Mouse (Mus musculus): ENCODE data around the gene Ugp2.
"Not testable (repeated sequence)": the region's sequence is repeated elsewhere in the genome, so short reads cannot be mapped to it uniquely, and the experiment has no call there.

Gene Ugp2

GRCm38 (mm10) chr11:21337855-21338254, 33.1 kb downstream of the Ugp2 start:
- DNase-seq (ENCODE audit: extremely low spot score, low spot score) = no peak

GRCm38 (mm10) chr11:21332639-21333295, 38.2 kb downstream of the Ugp2 start:
- no peak for DNase-seq (ENCODE audit: extremely low spot score, low spot score)

- no peak for DNase-seq (ENCODE audit: extremely low spot score, low spot score)
Observed at GRCm38 (mm10) chr11:21328141-21328540, 42.9 kb downstream of the Ugp2 start.

GRCm38 (mm10) chr11:21327486-21327885, 43.5 kb downstream of the Ugp2 start:
- no peak for DNase-seq (ENCODE audit: extremely low spot score, low spot score)

- no peak for DNase-seq (ENCODE audit: extremely low spot score, low spot score)
Observed at GRCm38 (mm10) chr11:21326770-21327169, 44.2 kb downstream of the Ugp2 start.

- no peak for DNase-seq (ENCODE audit: extremely low spot score, low spot score)
Observed at GRCm38 (mm10) chr11:21325781-21326180, 45.2 kb downstream of the Ugp2 start.

- no peak for DNase-seq (ENCODE audit: extremely low spot score, low spot score)
Observed at GRCm38 (mm10) chr11:21322349-21322748, 48.7 kb downstream of the Ugp2 start.

- no peak for DNase-seq (ENCODE audit: extremely low spot score, low spot score)
Observed at GRCm38 (mm10) chr11:21321577-21321976, 49.4 kb downstream of the Ugp2 start.

- DNase-seq (ENCODE audit: extremely low spot score, low spot score) = no peak
Observed at GRCm38 (mm10) chr11:21313922-21314657, 56.9 kb downstream of the Ugp2 start.

- DNase-seq (ENCODE audit: extremely low spot score, low spot score) = no peak
Observed at GRCm38 (mm10) chr11:21309516-21309915, 61.5 kb downstream of the Ugp2 start.

- DNase-seq (ENCODE audit: extremely low spot score, low spot score) = no peak
Observed at GRCm38 (mm10) chr11:21308119-21308518, 62.9 kb downstream of the Ugp2 start.

- DNase-seq (ENCODE audit: extremely low spot score, low spot score) = no peak
Observed at GRCm38 (mm10) chr11:21307078-21307668, 63.8 kb downstream of the Ugp2 start.

GRCm38 (mm10) chr11:21303619-21304018, 67.4 kb downstream of the Ugp2 start:
- no peak for DNase-seq (ENCODE audit: extremely low spot score, low spot score)

GRCm38 (mm10) chr11:21295486-21295885, 75.5 kb downstream of the Ugp2 start:
- no peak for DNase-seq (ENCODE audit: extremely low spot score, low spot score)

GRCm38 (mm10) chr11:21288153-21288552, 82.8 kb downstream of the Ugp2 start:
- DNase-seq (ENCODE audit: extremely low spot score, low spot score) = not testable (repeated sequence)

- no peak for DNase-seq (ENCODE audit: extremely low spot score, low spot score)
Observed at GRCm38 (mm10) chr11:21286391-21286790, 84.6 kb downstream of the Ugp2 start.

GRCm38 (mm10) chr11:21276151-21276550, 94.8 kb downstream of the Ugp2 start:
- DNase-seq (ENCODE audit: extremely low spot score, low spot score) = no peak
